Mouse (Mus musculus) urinary bladder, postnatal 14 days (tissue): Measurements from ENCODE around the gene Slc22a15.
"Not testable (repeated sequence)": the region's sequence is repeated elsewhere in the genome, so short reads cannot be mapped to it uniquely, and the experiment has no call there.

Experiments
- DNase-seq: peaks from one replicate; pipeline ENCODE4 v3.0.0; 2021; ENCODE audit warnings: low spot score

Slc22a15 gene

GRCm38 (mm10) chr3:101861856-101862255 is 62.4 kb downstream of the Slc22a15 start:
- no peak for DNase-seq

- no peak for DNase-seq
These were observed 64.1 kb downstream of the Slc22a15 start for GRCm38 (mm10) chr3:101860151-101860550.

- DNase-seq: no peak
These were observed 64.5 kb downstream of the Slc22a15 start for GRCm38 (mm10) chr3:101859740-101860139.

- no peak for DNase-seq
These were observed 70.2 kb downstream of the Slc22a15 start for GRCm38 (mm10) chr3:101854075-101854474.

- DNase-seq: no peak
These were observed 72.9 kb downstream of the Slc22a15 start for GRCm38 (mm10) chr3:101851363-101851762.

- no peak for DNase-seq
These were observed 75.4 kb downstream of the Slc22a15 start, which contains the start of gene Mab21l3 for GRCm38 (mm10) chr3:101848816-101849215. Mab21l3 (minus strand) TSS chr3:101848959.

- no peak for DNase-seq
These were observed 78.2 kb downstream of the Slc22a15 start for GRCm38 (mm10) chr3:101846096-101846495.

GRCm38 (mm10) chr3:101842372-101843094 is 81.7 kb downstream of the Slc22a15 start:
- no peak for DNase-seq

GRCm38 (mm10) chr3:101839327-101839726 is 84.9 kb downstream of the Slc22a15 start:
- no peak for DNase-seq

GRCm38 (mm10) chr3:101836971-101837370 is 87.3 kb downstream of the Slc22a15 start:
- peak; percentile 51 for DNase-seq

GRCm38 (mm10) chr3:101836532-101836931 is 87.7 kb downstream of the Slc22a15 start:
- no peak for DNase-seq

GRCm38 (mm10) chr3:101836045-101836444 is 88.2 kb downstream of the Slc22a15 start:
- DNase-seq: peak; percentile 90

GRCm38 (mm10) chr3:101831189-101831858 is 92.9 kb downstream of the Slc22a15 start:
- peak; percentile 33 for DNase-seq

- no peak for DNase-seq
These were observed 94.2 kb downstream of the Slc22a15 start for GRCm38 (mm10) chr3:101829881-101830616.

GRCm38 (mm10) chr3:101828595-101828994 is 95.7 kb downstream of the Slc22a15 start:
- no peak for DNase-seq

GRCm38 (mm10) chr3:101827220-101827715 is 97.0 kb downstream of the Slc22a15 start:
- no peak for DNase-seq

GRCm38 (mm10) chr3:101824338-101824737 is 99.9 kb downstream of the Slc22a15 start:
- DNase-seq: no peak

- no peak for DNase-seq
These were observed 102.2 kb downstream of the Slc22a15 start for GRCm38 (mm10) chr3:101822052-101822451.

- DNase-seq: not testable (repeated sequence)
These were observed 103.5 kb downstream of the Slc22a15 start for GRCm38 (mm10) chr3:101820708-101821107.

GRCm38 (mm10) chr3:101816006-101816405 is 108.2 kb downstream of the Slc22a15 start:
- peak; percentile 65 for DNase-seq

- no peak for DNase-seq
These were observed 109.5 kb downstream of the Slc22a15 start for GRCm38 (mm10) chr3:101814790-101815189.

GRCm38 (mm10) chr3:101812341-101812962 is 111.8 kb downstream of the Slc22a15 start:
- peak; percentile 58 for DNase-seq
